Mouse (Mus musculus): ENCODE measurements around the gene Egfem1.

GRCm38 (mm10) chr3:29183615-29184198, 101.9 kb downstream of the Egfem1 start:
- TF ChIP-seq CTCF (conservative IDR thresholded peaks at IDR 0.05; ENCODE audit: low read length) (no peak), NANOG (IDR thresholded peaks at IDR 0.05; ENCODE audit: borderline replicate concordance, low read length) (no peak), POU5F1 (IDR thresholded peaks at IDR 0.05; ENCODE audit: borderline replicate concordance, low read length) (no peak)

Data from E14TG2a.4 (cell line).